Mouse (Mus musculus) hindbrain, embryonic 11.5 days (tissue): ENCODE data around the gene Nipsnap1. TPM values are rescaled to one million over a fixed set of nuclear protein-coding genes. Genes with fewer than 3 reads are reported as not detected.

Experiments used
- ATAC-seq: fragments of 200-750 bp; cut with Nextera tagmentation; 2 replicates; pipeline ENCODE4 v1.8.0; 2017; ENCODE audit warnings: mild to moderate bottlenecking, moderate TSS enrichment, moderate library complexity; ENCODE audit not compliant: low FRiP score
- DNase-seq: peaks from one replicate; pipeline ENCODE4 v3.0.0-alpha.2; 2015; ENCODE audit warnings: low spot score
- H3K27ac ChIP-seq: fragments of 300-500 bp; sonication (generic); 2 replicates; pipeline ENCODE4 v1.5.1; 2014; ENCODE audit warnings: mild to moderate bottlenecking, low read depth, low read length
- H3K27me3 ChIP-seq: fragments of 300-500 bp; sonication (generic); 2 replicates; pipeline ENCODE4 v1.6.1; 2014; ENCODE audit warnings: mild to moderate bottlenecking, low read length, moderate library complexity, mixed read lengths; ENCODE audit not compliant: control insufficient read depth, insufficient read depth
- H3K36me3 ChIP-seq: fragments of 300-500 bp; sonication (generic); 2 replicates; pipeline ENCODE4 v1.6.1; 2014; ENCODE audit warnings: mild to moderate bottlenecking, low read length, moderate library complexity, mixed read lengths; ENCODE audit not compliant: control insufficient read depth, insufficient read depth
- H3K4me1 ChIP-seq: fragments of 300-500 bp; sonication (generic); replicated peaks from 2 replicates; pipeline ENCODE4 v1.6.1; 2014; ENCODE audit warnings: low read length, mixed read lengths; ENCODE audit not compliant: control insufficient read depth, insufficient read depth
- H3K4me2 ChIP-seq: fragments of 300-500 bp; sonication (generic); replicated peaks from 2 replicates; pipeline ENCODE4 v1.6.1; 2014; ENCODE audit warnings: mild to moderate bottlenecking, low read depth, low read length
- H3K4me3 ChIP-seq: fragments of 300-500 bp; sonication (generic); 2 replicates; pipeline ENCODE4 v1.5.1; 2014; ENCODE audit warnings: low read depth, low read length
- H3K9ac ChIP-seq: fragments of 300-500 bp; sonication (generic); 2 replicates; pipeline ENCODE4 v1.6.1; 2014; ENCODE audit warnings: low read depth, low read length
- H3K9me3 ChIP-seq: fragments of 300-500 bp; sonication (generic); 2 replicates; pipeline ENCODE4 v1.6.1; 2016; ENCODE audit warnings: low read length; ENCODE audit not compliant: control insufficient read depth
- WGBS: fragments of 180-500 bp; shearing (Covaris S2); extraction: QIAGEN DNeasy Blood & Tissue Kit; methylation state at CpG from one replicate; pipeline ENCODE4 v1.1.7; 2014; 5-methylcytosine and 5-hydroxymethylcytosine counted together
- polyA plus RNA-seq: library from polyadenylated mRNA; unstranded; fragments of >200 nt; fragmentation: Nextera tagmentation; extraction: Ambion mirVana; gene quantifications from 2 replicates; pipeline ENCODE4 v1.2.1, GENCODE M21; 2014

Nipsnap1 gene
- polyA plus RNA-seq, 1 experiment from 2014 or later: 80.8 TPM

GRCm38 (mm10) chr11:4860986-4861385, 12.8 kb upstream of the Nipsnap1 start:
- Histone ChIP-seq H3K4me3 (no peak overlapping the region), H3K9ac (no peak overlapping the region), H3K4me2 (no peak overlapping the region), H3K36me3 (no peaks in the 10 kb centered on the region), H3K9me3 (no peaks in the 10 kb centered on the region), H3K4me1 (no peaks in the 10 kb centered on the region), H3K27ac (no peak overlapping the region), H3K27me3 (no peaks in the 10 kb centered on the region)
- DNase-seq (no peak), ATAC-seq (no peak)
- 60% methylated on average over 1 of the region's 1 CpGs for WGBS

GRCm38 (mm10) chr11:4861816-4862604, 11.7 kb upstream of the Nipsnap1 start:
- Histone ChIP-seq H3K4me1 (no peaks in the 10 kb centered on the region), H3K9me3 (no peaks in the 10 kb centered on the region), H3K36me3 (no peaks in the 10 kb centered on the region), H3K27ac (no peak overlapping the region), H3K9ac (no peak overlapping the region), H3K4me3 (no peak overlapping the region), H3K27me3 (no peaks in the 10 kb centered on the region), H3K4me2 (no peak overlapping the region)
- DNase-seq (no peak), ATAC-seq (no peak)
- 53% methylated on average over 11 of the region's 11 CpGs for WGBS

GRCm38 (mm10) chr11:4862730-4863129, 11.0 kb upstream of the Nipsnap1 start:
- H3K27me3 ChIP-seq: no peaks in the 10 kb centered on the region
- no peak for ATAC-seq
- no peak overlapping the region for H3K4me3 ChIP-seq
- no peak overlapping the region for H3K9ac ChIP-seq
- no peak for DNase-seq
- 100% methylated on average over 1 of the region's 1 CpGs for WGBS
- H3K9me3 ChIP-seq: no peaks in the 10 kb centered on the region
- no peaks in the 10 kb centered on the region for H3K4me1 ChIP-seq
- H3K36me3 ChIP-seq: no peaks in the 10 kb centered on the region
- no peak overlapping the region for H3K4me2 ChIP-seq
- H3K27ac ChIP-seq: no peak overlapping the region

- Histone ChIP-seq H3K36me3 (no peaks in the 10 kb centered on the region), H3K4me2 (no peak overlapping the region), H3K4me3 (no peak overlapping the region), H3K27ac (no peak overlapping the region), H3K27me3 (no peaks in the 10 kb centered on the region), H3K9me3 (no peaks in the 10 kb centered on the region), H3K9ac (no peak overlapping the region), H3K4me1 (no peaks in the 10 kb centered on the region)
- DNase-seq (peak; percentile 80), ATAC-seq (no peak)
- 35% methylated on average over 10 of the region's 10 CpGs for WGBS
Observed at GRCm38 (mm10) chr11:4865645-4866251, 8.0 kb upstream of the Nipsnap1 start.

GRCm38 (mm10) chr11:4874551-4874950, 800 bp downstream of the Nipsnap1 start:
- H3K27ac ChIP-seq: no peak overlapping the region
- H3K27me3 ChIP-seq: no peaks in the 10 kb centered on the region
- peak overlapping the region; percentile 78 for H3K9ac ChIP-seq
- no peaks in the 10 kb centered on the region for H3K36me3 ChIP-seq
- H3K4me3 ChIP-seq: peak overlapping the region; percentile 60
- peak; percentile 10; the same call in 1 of the 2 replicates for ATAC-seq
- H3K9me3 ChIP-seq: no peaks in the 10 kb centered on the region
- DNase-seq: peak; percentile 33
- under 1% methylated on average over 10 of the region's 10 CpGs for WGBS
- H3K4me1 ChIP-seq: peaks cover 5% of the 10 kb centered on the region; the same call in 1 of the 2 replicates
- peak overlapping the region; percentile 75 for H3K4me2 ChIP-seq

GRCm38 (mm10) chr11:4881087-4881486, 7.3 kb downstream of the Nipsnap1 start:
- H3K27me3 ChIP-seq: no peaks in the 10 kb centered on the region
- no peak for ATAC-seq
- no peak overlapping the region for H3K4me3 ChIP-seq
- H3K27ac ChIP-seq: no peak overlapping the region
- H3K9me3 ChIP-seq: no peaks in the 10 kb centered on the region
- no peak overlapping the region for H3K4me2 ChIP-seq
- peaks cover 3% of the 10 kb centered on the region; the same call in 1 of the 2 replicates for H3K36me3 ChIP-seq
- no peak for DNase-seq
- 85% methylated on average over 4 of the region's 4 CpGs for WGBS
- no peaks in the 10 kb centered on the region for H3K4me1 ChIP-seq
- H3K9ac ChIP-seq: no peak overlapping the region

- DNase-seq: peak; percentile 27
Observed at GRCm38 (mm10) chr11:4882892-4883627, 9.3 kb downstream of the Nipsnap1 start.

GRCm38 (mm10) chr11:4885385-4885903, 11.7 kb downstream of the Nipsnap1 start:
- H3K4me3 ChIP-seq: no peak overlapping the region
- H3K27ac ChIP-seq: no peak overlapping the region
- no peaks in the 10 kb centered on the region for H3K27me3 ChIP-seq
- WGBS: 70% methylated on average over 2 of the region's 2 CpGs
- ATAC-seq (no peak), DNase-seq (peak; percentile 65)
- no peaks in the 10 kb centered on the region for H3K9me3 ChIP-seq
- H3K4me1 ChIP-seq: no peaks in the 10 kb centered on the region
- H3K36me3 ChIP-seq: peaks cover 8% of the 10 kb centered on the region
- H3K9ac ChIP-seq: no peak overlapping the region
- H3K4me2 ChIP-seq: no peak overlapping the region

More at GRCm38 (mm10) chr11:4882892-4883627, 9.3 kb downstream of the Nipsnap1 start:
- Histone ChIP-seq H3K27ac (no peak overlapping the region), H3K9ac (no peak overlapping the region), H3K36me3 (peaks cover 3% of the 10 kb centered on the region; the same call in 1 of the 2 replicates), H3K27me3 (no peaks in the 10 kb centered on the region), H3K9me3 (no peaks in the 10 kb centered on the region), H3K4me1 (no peaks in the 10 kb centered on the region), H3K4me3 (no peak overlapping the region), H3K4me2 (no peak overlapping the region)
- 52% methylated on average over 14 of the region's 14 CpGs for WGBS
- ATAC-seq: no peak
